Mouse (Mus musculus): ENCODE results near the gene Arhgap15.

The Arhgap15 gene

GRCm38 (mm10) chr2:43783759-43784735, 35.4 kb downstream of the Arhgap15 start:
- no peak for DNase-seq (ENCODE audit: low spot score)

GRCm38 (mm10) chr2:43786101-43786500, 37.5 kb downstream of the Arhgap15 start:
- DNase-seq (ENCODE audit: low spot score), result no peak

- DNase-seq (ENCODE audit: low spot score), result peak; percentile 8
Measured at GRCm38 (mm10) chr2:43787141-43787540, 38.5 kb downstream of the Arhgap15 start.

- no peak for DNase-seq (ENCODE audit: low spot score)
Measured at GRCm38 (mm10) chr2:43788484-43788883, 39.9 kb downstream of the Arhgap15 start.

- DNase-seq (ENCODE audit: low spot score), result no peak
Measured at GRCm38 (mm10) chr2:43790049-43790693, 41.5 kb downstream of the Arhgap15 start.

- no peak for DNase-seq (ENCODE audit: low spot score)
Measured at GRCm38 (mm10) chr2:43791575-43791974, 43.0 kb downstream of the Arhgap15 start.

GRCm38 (mm10) chr2:43793105-43793504, 44.5 kb downstream of the Arhgap15 start:
- DNase-seq (ENCODE audit: low spot score), result no peak

GRCm38 (mm10) chr2:43794700-43795099, 46.1 kb downstream of the Arhgap15 start:
- no peak for DNase-seq (ENCODE audit: low spot score)

- no peak for DNase-seq (ENCODE audit: low spot score)
Measured at GRCm38 (mm10) chr2:43796448-43796847, 47.8 kb downstream of the Arhgap15 start.

- peak; percentile 4 for DNase-seq (ENCODE audit: low spot score)
Measured at GRCm38 (mm10) chr2:43805960-43806744, 57.5 kb downstream of the Arhgap15 start.

- DNase-seq (ENCODE audit: low spot score), result no peak
Measured at GRCm38 (mm10) chr2:43815896-43816787, 67.5 kb downstream of the Arhgap15 start.

GRCm38 (mm10) chr2:43816788-43817581, 68.4 kb downstream of the Arhgap15 start:
- DNase-seq (ENCODE audit: low spot score), result no peak

- DNase-seq (ENCODE audit: low spot score), result no peak
Measured at GRCm38 (mm10) chr2:43835931-43836330, 87.3 kb downstream of the Arhgap15 start.

GRCm38 (mm10) chr2:43841644-43842043, 93.0 kb downstream of the Arhgap15 start:
- DNase-seq (ENCODE audit: low spot score), result no peak

- DNase-seq (ENCODE audit: low spot score), result peak; percentile 2
Measured at GRCm38 (mm10) chr2:43851195-43851594, 102.6 kb downstream of the Arhgap15 start.

GRCm38 (mm10) chr2:43862709-43863108, 114.1 kb downstream of the Arhgap15 start:
- DNase-seq (ENCODE audit: low spot score), result no peak

- DNase-seq (ENCODE audit: low spot score), result peak; percentile 67
Measured at GRCm38 (mm10) chr2:43902403-43902973, 153.9 kb downstream of the Arhgap15 start.

- peak; percentile 9 for DNase-seq (ENCODE audit: low spot score)
Measured at GRCm38 (mm10) chr2:43907496-43907895, 158.9 kb downstream of the Arhgap15 start.

- no peak for DNase-seq (ENCODE audit: low spot score)
Measured at GRCm38 (mm10) chr2:43914104-43914503, 165.5 kb downstream of the Arhgap15 start.

- no peak for DNase-seq (ENCODE audit: low spot score)
Measured at GRCm38 (mm10) chr2:43923863-43924340, 175.3 kb downstream of the Arhgap15 start.
